Mouse (Mus musculus) thymus, adult 2 months (tissue): Measurements from ENCODE around the gene Ubap1l.

Source experiments
- CTCF ChIP-seq: fragments of 200-500 bp; IDR thresholded peaks from 2 replicates; pipeline ENCODE4 v1.5.1; 2012; ENCODE audit warnings: mild to moderate bottlenecking, control low read depth, low read length, moderate library complexity, borderline replicate concordance; ENCODE audit not compliant: control insufficient read depth, poor library complexity, insufficient read depth; ENCODE audit errors: extremely low read depth
- POLR2A ChIP-seq: fragments of 200-500 bp; IDR thresholded peaks from 2 replicates; pipeline ENCODE4 v1.6.1; 2012; ENCODE audit warnings: mild to moderate bottlenecking, low read length, control low read depth, moderate library complexity; ENCODE audit not compliant: control insufficient read depth, poor library complexity, insufficient read depth; ENCODE audit errors: extremely low read depth

GRCm38 (mm10) chr9:65405184-65405449 lies 44.3 kb downstream of the Ubap1l start:
- TF ChIP-seq CTCF: no peak
- TF ChIP-seq POLR2A: no peak
